Mouse (Mus musculus): ENCODE results near the gene Bmper. TPM values are rescaled to one million over a fixed set of nuclear protein-coding genes. Genes with fewer than 3 reads are reported as not detected.

The Bmper gene
- 10 to 100 TPM in 1 of 2 experiments, 1 to 10 TPM in 1; 6.4 to 11.8 TPM for total RNA-seq (2021)
- long read RNA-seq, experiment 1, transcript Bmper-201 (15 exons, 3,791 nt), result major isoform, 6 of 6 reads
- long read RNA-seq, experiment 1, partial matches to known transcripts, result 0 of 6 reads
- long read RNA-seq, experiment 1, other reads (novel, unspliced or antisense), result 0 of 6 reads
- long read RNA-seq, experiment 2, partial matches to known transcripts, result 0 of 4 reads
- long read RNA-seq, experiment 2, other reads (novel, unspliced or antisense), result 1 of 4 reads

- peak; percentile 40 to 53 for DNase-seq (ENCODE audit: low spot score in 2 of 2)
Measured at GRCm38 (mm10) chr9:23222841-23223548, at the start of gene Bmper. Bmper (plus strand) TSS chr9:23223076.

GRCm38 (mm10) chr9:23177476-23177875 lies 45.4 kb upstream of the Bmper start:
- DNase-seq (ENCODE audit: low spot score in 2 of 2), result peak in 1 of 2 experiments; percentile 12

- DNase-seq (ENCODE audit: low spot score in 2 of 2), result no peak
Measured at GRCm38 (mm10) chr9:23187181-23187580, 35.7 kb upstream of the Bmper start.

- no peak for DNase-seq (ENCODE audit: low spot score in 2 of 2)
Measured at GRCm38 (mm10) chr9:23188136-23188535, 34.7 kb upstream of the Bmper start.

- no peak for DNase-seq (ENCODE audit: low spot score in 2 of 2)
Measured at GRCm38 (mm10) chr9:23190950-23191349, 31.9 kb upstream of the Bmper start.

- DNase-seq (ENCODE audit: low spot score in 2 of 2), result no peak
Measured at GRCm38 (mm10) chr9:23191431-23191830, 31.4 kb upstream of the Bmper start.

GRCm38 (mm10) chr9:23192567-23193331 lies 30.1 kb upstream of the Bmper start:
- DNase-seq (ENCODE audit: low spot score in 2 of 2), result no peak

GRCm38 (mm10) chr9:23198996-23199395 lies 23.9 kb upstream of the Bmper start:
- DNase-seq (ENCODE audit: low spot score in 2 of 2), result no peak

- no peak for DNase-seq (ENCODE audit: low spot score in 2 of 2)
Measured at GRCm38 (mm10) chr9:23199841-23200240, 23.0 kb upstream of the Bmper start.

GRCm38 (mm10) chr9:23200828-23201227 lies 22.0 kb upstream of the Bmper start:
- DNase-seq (ENCODE audit: low spot score in 2 of 2), result no peak

GRCm38 (mm10) chr9:23202431-23202830 lies 20.4 kb upstream of the Bmper start:
- no peak for DNase-seq (ENCODE audit: low spot score in 2 of 2)

- peak; percentile 5 to 27 for DNase-seq (ENCODE audit: low spot score in 2 of 2)
Measured at GRCm38 (mm10) chr9:23204339-23205288, 18.3 kb upstream of the Bmper start.

- no peak for DNase-seq (ENCODE audit: low spot score in 2 of 2)
Measured at GRCm38 (mm10) chr9:23205304-23205703, 17.6 kb upstream of the Bmper start.

GRCm38 (mm10) chr9:23205757-23206156 lies 17.1 kb upstream of the Bmper start:
- no peak for DNase-seq (ENCODE audit: low spot score in 2 of 2)

GRCm38 (mm10) chr9:23206181-23206580 lies 16.7 kb upstream of the Bmper start:
- DNase-seq (ENCODE audit: low spot score in 2 of 2), result no peak

GRCm38 (mm10) chr9:23212303-23212702 lies 10.6 kb upstream of the Bmper start:
- DNase-seq (ENCODE audit: low spot score in 2 of 2), result peak; percentile 66 to 77

GRCm38 (mm10) chr9:23219754-23220153 lies 3.1 kb upstream of the Bmper start:
- no peak for DNase-seq (ENCODE audit: low spot score in 2 of 2)

GRCm38 (mm10) chr9:23221976-23222375 lies 900 bp upstream of the Bmper start:
- no peak for DNase-seq (ENCODE audit: low spot score in 2 of 2)

- DNase-seq (ENCODE audit: low spot score in 2 of 2), result peak; percentile 24 to 26
Measured at GRCm38 (mm10) chr9:23222492-23222840, 410 bp upstream of the Bmper start.

GRCm38 (mm10) chr9:23223549-23224077 lies 737 bp downstream of the Bmper start:
- DNase-seq (ENCODE audit: low spot score in 2 of 2), result peak; percentile 12 to 57
